Mouse (Mus musculus): ENCODE data around the gene Usp21. TPM values are rescaled to one million over a fixed set of nuclear protein-coding genes. Genes with fewer than 3 reads are reported as not detected.

The Usp21 gene
- polyA plus RNA-seq, 1 experiment from 2014 or later = 119 TPM

- Histone ChIP-seq H3K4me3 (no peak overlapping the region), H3K36me3 (peaks cover 61% of the 10 kb centered on the region), H3K9ac (replicated peaks) (no peak overlapping the region), H3K4me2 (replicated peaks) (no peak overlapping the region), H3K27ac (replicated peaks) (no peak overlapping the region), H3K27me3 (no peaks in the 10 kb centered on the region), H3K9me3 (no peaks in the 10 kb centered on the region), H3K4me1 (peaks cover 6% of the 10 kb centered on the region; the same call in 1 of the 2 replicates)
- 97% methylated on average over 4 of the region's 4 CpGs for WGBS
- no peak for ATAC-seq (ENCODE audit: low FRiP score, low read depth)
Measured at GRCm38 (mm10) chr1:171234538-171234937, 53.3 kb downstream of the Usp21 start.

- Histone ChIP-seq H3K9me3 (no peaks in the 10 kb centered on the region), H3K4me1 (peaks cover 8% of the 10 kb centered on the region; the same call in 1 of the 2 replicates), H3K27ac (replicated peaks) (no peak within 1 kb of the TSS), H3K4me3 (no peak within 1 kb of the TSS), H3K4me2 (replicated peaks) (no peak within 1 kb of the TSS), H3K36me3 (peaks cover 57% of the 10 kb centered on the region), H3K27me3 (no peaks in the 10 kb centered on the region), H3K9ac (replicated peaks) (no peak within 1 kb of the TSS)
- ATAC-seq (ENCODE audit: low FRiP score, low read depth) = no peak
- 93% methylated on average over 14 of the region's 14 CpGs for WGBS
Measured at GRCm38 (mm10) chr1:171234126-171234525, 53.7 kb downstream of the Usp21 start, which contains the start of gene Fcer1g. TSS of gene Fcer1g (minus strand) at chr1:171234365.

- Histone ChIP-seq H3K27me3 (no peaks in the 10 kb centered on the region), H3K4me1 (peaks cover 8% of the 10 kb centered on the region; the same call in 1 of the 2 replicates), H3K9ac (replicated peaks) (no peak overlapping the region), H3K4me2 (replicated peaks) (no peak overlapping the region), H3K27ac (replicated peaks) (no peak overlapping the region), H3K36me3 (peaks cover 46% of the 10 kb centered on the region), H3K4me3 (no peak overlapping the region), H3K9me3 (no peaks in the 10 kb centered on the region)
- 89% methylated on average over 12 of the region's 12 CpGs for WGBS
- no peak for ATAC-seq (ENCODE audit: low FRiP score, low read depth)
Measured at GRCm38 (mm10) chr1:171232800-171233730, 54.7 kb downstream of the Usp21 start.

GRCm38 (mm10) chr1:171232348-171232747, 55.4 kb downstream of the Usp21 start:
- H3K9me3 ChIP-seq = no peaks in the 10 kb centered on the region

More at GRCm38 (mm10) chr1:171232348-171232747, 55.4 kb downstream of the Usp21 start:
- WGBS = 83% methylated on average over 5 of the region's 5 CpGs
- H3K4me2 ChIP-seq (replicated peaks) = no peak overlapping the region
- no peak for ATAC-seq (ENCODE audit: low FRiP score, low read depth)
- no peaks in the 10 kb centered on the region for H3K27me3 ChIP-seq
- no peak overlapping the region for H3K9ac ChIP-seq (replicated peaks)
- H3K4me3 ChIP-seq = no peak overlapping the region
- peaks cover 8% of the 10 kb centered on the region; the same call in 1 of the 2 replicates for H3K4me1 ChIP-seq
- no peak overlapping the region for H3K27ac ChIP-seq (replicated peaks)
- peaks cover 39% of the 10 kb centered on the region for H3K36me3 ChIP-seq

Other genes with a start within 250 kb of the Usp21 start
- 5.8 and 9.8 TPM in 2 replicates for gene Fcgr3, start 223.1 kb downstream of the Usp21 start, polyA plus RNA-seq (2016; fragmentation: Nextera tagmentation; extraction: Ambion mirVana)
- gene Cfap126, start 174.1 kb downstream of the Usp21 start, polyA plus RNA-seq (2016; fragmentation: Nextera tagmentation; extraction: Ambion mirVana) = 1.7 and 3.6 TPM in 2 replicates
- 225 and 229 TPM in 2 replicates for gene Sdhc, start 137.4 kb downstream of the Usp21 start, polyA plus RNA-seq (2016; fragmentation: Nextera tagmentation; extraction: Ambion mirVana)
- gene Mpz, start 137.3 kb downstream of the Usp21 start, polyA plus RNA-seq (2016; fragmentation: Nextera tagmentation; extraction: Ambion mirVana) = 0.33 and 0.94 TPM in 2 replicates
- 20.4 and 20.8 TPM in 2 replicates for gene Pcp4l1, start 91.7 kb downstream of the Usp21 start, polyA plus RNA-seq (2016; fragmentation: Nextera tagmentation; extraction: Ambion mirVana)
- 0.11 and 0.47 TPM in 2 replicates for gene Nr1i3, start 74.0 kb downstream of the Usp21 start, polyA plus RNA-seq (2016; fragmentation: Nextera tagmentation; extraction: Ambion mirVana)
- gene Tomm40l, start 65.5 kb downstream of the Usp21 start, polyA plus RNA-seq (2016; fragmentation: Nextera tagmentation; extraction: Ambion mirVana) = 28.5 and 33.4 TPM in 2 replicates
- gene Apoa2, start 62.9 kb downstream of the Usp21 start, polyA plus RNA-seq (2016; fragmentation: Nextera tagmentation; extraction: Ambion mirVana) = 2.9 and 6.6 TPM in 2 replicates
- 22.3 and 28.4 TPM in 2 replicates for gene Fcer1g, start 53.6 kb downstream of the Usp21 start, polyA plus RNA-seq (2016; fragmentation: Nextera tagmentation; extraction: Ambion mirVana)
- gene Adamts4, start 37.6 kb downstream of the Usp21 start, polyA plus RNA-seq (2016; fragmentation: Nextera tagmentation; extraction: Ambion mirVana) = 8.2 and 9.2 TPM in 2 replicates
- gene Ndufs2, start 36.6 kb downstream of the Usp21 start, polyA plus RNA-seq (2016; fragmentation: Nextera tagmentation; extraction: Ambion mirVana) = 224 and 226 TPM in 2 replicates
- 72.1 and 80.6 TPM in 2 replicates for gene B4galt3, start 17.7 kb downstream of the Usp21 start, polyA plus RNA-seq (2016; fragmentation: Nextera tagmentation; extraction: Ambion mirVana)
- 61.4 and 61.5 TPM in 2 replicates for gene Ppox, start 6.8 kb downstream of the Usp21 start, polyA plus RNA-seq (2016; fragmentation: Nextera tagmentation; extraction: Ambion mirVana)
- 106 TPM in 2 replicates for gene Ufc1, start 7.0 kb upstream of the Usp21 start, polyA plus RNA-seq (2016; fragmentation: Nextera tagmentation; extraction: Ambion mirVana)
- 49.3 and 51.9 TPM in 2 replicates for gene Dedd, start 41.2 kb upstream of the Usp21 start, polyA plus RNA-seq (2016; fragmentation: Nextera tagmentation; extraction: Ambion mirVana)
- gene Nit1, start 57.7 kb upstream of the Usp21 start, polyA plus RNA-seq (2016; fragmentation: Nextera tagmentation; extraction: Ambion mirVana) = 45.9 and 49.7 TPM in 2 replicates
- 140 and 149 TPM in 2 replicates for gene Pfdn2, start 57.7 kb upstream of the Usp21 start, polyA plus RNA-seq (2016; fragmentation: Nextera tagmentation; extraction: Ambion mirVana)
- 1.9 and 2.3 TPM in 2 replicates for gene Klhdc9, start 72.8 kb upstream of the Usp21 start, polyA plus RNA-seq (2016; fragmentation: Nextera tagmentation; extraction: Ambion mirVana)
- 0.88 and 1.4 TPM in 2 replicates for gene Nectin4, start 82.1 kb upstream of the Usp21 start, polyA plus RNA-seq (2016; fragmentation: Nextera tagmentation; extraction: Ambion mirVana)
- 1.0 and 1.4 TPM in 2 replicates for gene Arhgap30, start 101.0 kb upstream of the Usp21 start, polyA plus RNA-seq (2016; fragmentation: Nextera tagmentation; extraction: Ambion mirVana)
- gene Usf1, start 123.3 kb upstream of the Usp21 start, polyA plus RNA-seq (2016; fragmentation: Nextera tagmentation; extraction: Ambion mirVana) = 175 and 190 TPM in 2 replicates
- 9.9 and 10.5 TPM in 2 replicates for gene Tstd1, start 130.9 kb upstream of the Usp21 start, polyA plus RNA-seq (2016; fragmentation: Nextera tagmentation; extraction: Ambion mirVana)
- gene F11r, start 149.5 kb upstream of the Usp21 start, polyA plus RNA-seq (2016; fragmentation: Nextera tagmentation; extraction: Ambion mirVana) = 10.1 and 12.4 TPM in 2 replicates
- 19.0 and 21.8 TPM in 2 replicates for gene Alyref2, start 215.5 kb upstream of the Usp21 start, polyA plus RNA-seq (2016; fragmentation: Nextera tagmentation; extraction: Ambion mirVana)
- not detected in 2 replicates for gene Itln1, start 247.3 kb upstream of the Usp21 start, polyA plus RNA-seq (2016; fragmentation: Nextera tagmentation; extraction: Ambion mirVana)

Data from midbrain, embryonic 12.5 days (tissue).